ENCODE assay signal across 8 mouse cellular contexts in genomic region chr7:44589946-44590345, GRCm38 (mm10). TPM values are rescaled to one million over a fixed set of nuclear protein-coding genes. Genes with fewer than 3 reads are reported as not detected.
DNase-seq lines count a peak whose midpoint lies in the region; ATAC-seq and TF ChIP-seq lines count a peak whose summit lies in the region.

No protein-coding gene starts in this region.

- TF ChIP-seq EP300 in liver, embryonic 14.5 days (IDR thresholded peaks at IDR 0.05; ENCODE audit: low read depth), result no peak

- no peak overlapping the region for H3K27ac ChIP-seq in lung, embryonic 15.5 days
- peak overlapping the region; percentile 75 for H3K27ac ChIP-seq in hindbrain, embryonic 14.5 days
- H3K27ac ChIP-seq in liver, embryonic 14.5 days, result no peak overlapping the region

- H3K9me3 ChIP-seq in lung, embryonic 15.5 days, result no peaks in the 10 kb centered on the region
- H3K9me3 ChIP-seq in hindbrain, embryonic 14.5 days (ENCODE audit: control insufficient read depth, low read length), result no peaks in the 10 kb centered on the region
- H3K9me3 ChIP-seq in liver, embryonic 14.5 days (ENCODE audit: control insufficient read depth, low read length), result no peaks in the 10 kb centered on the region

- H3K27me3 ChIP-seq in lung, embryonic 15.5 days, result peaks cover 83% of the 10 kb centered on the region
- H3K27me3 ChIP-seq in hindbrain, embryonic 14.5 days (ENCODE audit: control insufficient read depth, insufficient read depth, low read length), result peaks cover 19% of the 10 kb centered on the region
- peaks cover 87% of the 10 kb centered on the region for H3K27me3 ChIP-seq in liver, embryonic 14.5 days (ENCODE audit: control insufficient read depth, insufficient read depth, low read length)

- no peaks in the 10 kb centered on the region for H3K36me3 ChIP-seq in lung, embryonic 15.5 days
- 0 out of 2 replicates have a peak, but pooled peaks cover under 1% of the 10 kb centered on the region for H3K36me3 ChIP-seq in hindbrain, embryonic 14.5 days (replicated peaks; ENCODE audit: control insufficient read depth, insufficient read depth)
- H3K36me3 ChIP-seq in liver, embryonic 14.5 days (replicated peaks; ENCODE audit: control insufficient read depth, insufficient read depth, low read depth), result no peaks in the 10 kb centered on the region

- DNase-seq in lung, adult 18-20 months, result no peak
- DNase-seq in cerebellum, postnatal 25 days, result peak; percentile 47 to 58
- no peak for DNase-seq in hindbrain, embryonic 14.5 days (ENCODE audit: low spot score)
- DNase-seq in liver, embryonic 14.5 days (ENCODE audit: low read depth in 3 of 3, low spot score in 3 of 3), result no peak
- DNase-seq in adrenal gland, postnatal 4 days (ENCODE audit: low spot score in 2 of 2), result no peak
- DNase-seq in frontal cortex, postnatal 14 days (ENCODE audit: low spot score in 2 of 2), result no peak
- no peak for DNase-seq in T-cell, adult 2 months (ENCODE audit: low spot score)

- H3K9ac ChIP-seq in lung, embryonic 15.5 days, result no peak overlapping the region
- peak overlapping the region; percentile 17; the same call in 1 of the 2 replicates for H3K9ac ChIP-seq in hindbrain, embryonic 14.5 days
- no peak overlapping the region for H3K9ac ChIP-seq in liver, embryonic 14.5 days (replicated peaks)

- 2% methylated on average over 13 of the region's 13 CpGs for WGBS in lung, embryonic 15.5 days
- 3% methylated on average over 13 of the region's 13 CpGs for WGBS in hindbrain, embryonic 14.5 days
- WGBS in liver, embryonic 14.5 days (ENCODE audit: insufficient replicate concordance), result 4% methylated on average over 13 of the region's 13 CpGs

- peaks cover 40% of the 10 kb centered on the region for H3K4me1 ChIP-seq in lung, embryonic 15.5 days
- peaks cover 58% of the 10 kb centered on the region for H3K4me1 ChIP-seq in hindbrain, embryonic 14.5 days (replicated peaks; ENCODE audit: control insufficient read depth, insufficient read depth, low read length)
- peaks cover 0 to 1% of the 10 kb centered on the region in 2 experiments; a peak in 1 of 4 replicates for H3K4me1 ChIP-seq in liver, embryonic 14.5 days (replicated peaks; ENCODE audit: control insufficient read depth in 2 of 2, insufficient read depth in 2 of 2, low read length in 1 of 2)

- peak overlapping the region; percentile 56 for H3K4me3 ChIP-seq in lung, embryonic 15.5 days
- peak overlapping the region; percentile 63 for H3K4me3 ChIP-seq in hindbrain, embryonic 14.5 days (replicated peaks; ENCODE audit: low read length)
- H3K4me3 ChIP-seq in liver, embryonic 14.5 days (ENCODE audit: insufficient read depth in 1 of 2, low read depth in 2 of 2, low read length in 2 of 2), result no peak overlapping the region

- no peak for ATAC-seq in lung, embryonic 15.5 days (ENCODE audit: borderline replicate concordance, extremely low read depth, low FRiP score, low TSS enrichment)
- ATAC-seq in hindbrain, embryonic 14.5 days (ENCODE audit: low FRiP score), result no peak
- no peak for ATAC-seq in liver, embryonic 14.5 days (ENCODE audit: insufficient read depth)

- TF ChIP-seq CTCF in liver, embryonic 14.5 days (IDR thresholded peaks at IDR 0.05; ENCODE audit: low read depth), result no peak

- H3K4me2 ChIP-seq in lung, embryonic 15.5 days, result peak overlapping the region; percentile 99
- peak overlapping the region; percentile 87 for H3K4me2 ChIP-seq in hindbrain, embryonic 14.5 days (replicated peaks)
- peak overlapping the region; percentile 14; the same call in 1 of the 2 replicates for H3K4me2 ChIP-seq in liver, embryonic 14.5 days (ENCODE audit: low read depth)

RNA-seq across cellular contexts. Expression of gene Kcnc3, which starts 0.5 kb away (rescaled TPM):
- polyA plus RNA-seq in lung, embryonic 15.5 days (2015; fragmentation: Nextera tagmentation; extraction: Ambion mirVana), result 1.5 and 2.1 TPM in 2 replicates
- 7.2 and 8.6 TPM in 2 replicates for polyA plus RNA-seq in hindbrain, embryonic 14.5 days (2014; fragmentation: Nextera tagmentation; extraction: Ambion mirVana)
- polyA plus RNA-seq in liver, embryonic 14.5 days (2012; rRNA removed), result 0.16 and 0.24 TPM in 2 replicates
- not detected in 2 replicates for polyA plus RNA-seq in liver, embryonic 14.5 days (2014; fragmentation: Nextera tagmentation; extraction: Ambion mirVana)
- total RNA-seq in adrenal gland, postnatal 4 days (2021), result 1 to 10 TPM; 7.6 to 9.9 TPM

RNA-seq across cellular contexts. Expression of gene Napsa, which starts 17.8 kb away (rescaled TPM):
- polyA plus RNA-seq in lung, embryonic 15.5 days (2015; fragmentation: Nextera tagmentation; extraction: Ambion mirVana), result 30.9 and 42.2 TPM in 2 replicates
- 0.81 and 1.0 TPM in 2 replicates for polyA plus RNA-seq in hindbrain, embryonic 14.5 days (2014; fragmentation: Nextera tagmentation; extraction: Ambion mirVana)
- polyA plus RNA-seq in liver, embryonic 14.5 days (2012; rRNA removed), result 4.3 and 5.8 TPM in 2 replicates
- polyA plus RNA-seq in liver, embryonic 14.5 days (2014; fragmentation: Nextera tagmentation; extraction: Ambion mirVana), result 6.7 and 8.6 TPM in 2 replicates
- 10 to 100 TPM in 1 of 2 experiments, 1 to 10 TPM in 1; 2.5 to 18.3 TPM for total RNA-seq in adrenal gland, postnatal 4 days (2021)

RNA-seq across cellular contexts. Expression of gene Nr1h2, which starts 36.2 kb away (rescaled TPM):
- 68.4 and 75.3 TPM in 2 replicates for polyA plus RNA-seq in lung, embryonic 15.5 days (2015; fragmentation: Nextera tagmentation; extraction: Ambion mirVana)
- polyA plus RNA-seq in hindbrain, embryonic 14.5 days (2014; fragmentation: Nextera tagmentation; extraction: Ambion mirVana), result 50.7 and 53.6 TPM in 2 replicates
- 30.8 and 35.7 TPM in 2 replicates for polyA plus RNA-seq in liver, embryonic 14.5 days (2012; rRNA removed)
- 38.1 and 41.4 TPM in 2 replicates for polyA plus RNA-seq in liver, embryonic 14.5 days (2014; fragmentation: Nextera tagmentation; extraction: Ambion mirVana)
- 100 to 1,000 TPM; 128 to 129 TPM for total RNA-seq in adrenal gland, postnatal 4 days (2021)

RNA-seq across cellular contexts. Expression of gene Pold1, which starts 41.3 kb away (rescaled TPM):
- 108 and 112 TPM in 2 replicates for polyA plus RNA-seq in lung, embryonic 15.5 days (2015; fragmentation: Nextera tagmentation; extraction: Ambion mirVana)
- 14.0 and 17.9 TPM in 2 replicates for polyA plus RNA-seq in hindbrain, embryonic 14.5 days (2014; fragmentation: Nextera tagmentation; extraction: Ambion mirVana)
- polyA plus RNA-seq in liver, embryonic 14.5 days (2012; rRNA removed), result 42.1 and 46.7 TPM in 2 replicates
- 37.5 and 40.2 TPM in 2 replicates for polyA plus RNA-seq in liver, embryonic 14.5 days (2014; fragmentation: Nextera tagmentation; extraction: Ambion mirVana)
- total RNA-seq in adrenal gland, postnatal 4 days (2021), result 10 to 100 TPM; 41.4 to 49.3 TPM

RNA-seq across cellular contexts. Expression of gene Spib, which starts 58.1 kb away (rescaled TPM):
- polyA plus RNA-seq in lung, embryonic 15.5 days (2015; fragmentation: Nextera tagmentation; extraction: Ambion mirVana), result 0.77 and 2.0 TPM in 2 replicates
- 0.09 TPM in 1 of 2 replicates, not detected in the other for polyA plus RNA-seq in hindbrain, embryonic 14.5 days (2014; fragmentation: Nextera tagmentation; extraction: Ambion mirVana)
- polyA plus RNA-seq in liver, embryonic 14.5 days (2012; rRNA removed), result 0.15 and 0.16 TPM in 2 replicates
- polyA plus RNA-seq in liver, embryonic 14.5 days (2014; fragmentation: Nextera tagmentation; extraction: Ambion mirVana), result 0.11 TPM in 2 replicates
- total RNA-seq in adrenal gland, postnatal 4 days (2021), result 1 to 10 TPM in 1 of 2 experiments, under 1 TPM in 1; 0.84 to 2.9 TPM

Comparison
In these comparisons a context has a peak if more than half of its experiments do, and no peak if none do; other contexts are left out.
1. H3K4me2 ChIP-seq: peak in every context shown above with its lines; median percentile 99 in lung, embryonic 15.5 days; 87 in hindbrain, embryonic 14.5 days; 14 in liver, embryonic 14.5 days.
2. H3K4me3 ChIP-seq: peak in lung, embryonic 15.5 days (single experiment) and hindbrain, embryonic 14.5 days (single experiment); none in liver, embryonic 14.5 days (0 of 2).
3. DNase-seq: peak in cerebellum, postnatal 25 days (2 of 2); none in lung, adult 18-20 months (0 of 2), hindbrain, embryonic 14.5 days (single experiment), liver, embryonic 14.5 days (0 of 3), adrenal gland, postnatal 4 days (0 of 2), frontal cortex, postnatal 14 days (0 of 2) and T-cell, adult 2 months (single experiment).